Mouse (Mus musculus) CH12.LX (cell line): ENCODE results near the gene Cfap77. TPM values are rescaled to one million over a fixed set of nuclear protein-coding genes. Genes with fewer than 3 reads are reported as not detected.

Experiments used
- DNase-seq: peaks from one replicate; pipeline ENCODE4 v3.0.0-alpha.2; 2013; ENCODE audit errors: extremely low read depth
- H3K27ac ChIP-seq: 2 replicates; pipeline ENCODE4 v1.5.1; 2012; ENCODE audit warnings: low read depth, mild to moderate bottlenecking, control low read depth, moderate library complexity; ENCODE audit not compliant: insufficient read depth
- H3K27me3 ChIP-seq: replicated peaks from 2 replicates; pipeline ENCODE3; 2012; ENCODE audit warnings: inconsistent platforms
- H3K36me3 ChIP-seq, 2 experiments: replicated peaks in 1 of 2; 2 replicates each; pipeline versions ENCODE3 to v1.6.1; 2012; ENCODE audit warnings: inconsistent platforms in 1 of 2, low read length in 1 of 2, mild to moderate bottlenecking in 1 of 2, mixed read lengths in 1 of 2, moderate library complexity in 1 of 2; ENCODE audit not compliant: control insufficient read depth in 1 of 2, insufficient read depth in 1 of 2
- H3K4me1 ChIP-seq, 2 experiments: 2 replicates each; pipeline ENCODE4 v1.6.1; 2012; ENCODE audit warnings: inconsistent platforms in 1 of 2, moderate library complexity in 1 of 2; ENCODE audit not compliant: insufficient read depth in 2 of 2, control insufficient read depth in 1 of 2
- H3K4me2 ChIP-seq: 2 replicates; pipeline ENCODE4 v1.6.1; 2012; ENCODE audit warnings: low read depth, mild to moderate bottlenecking, control low read depth; ENCODE audit not compliant: poor library complexity, insufficient read depth, severe bottlenecking
- H3K4me3 ChIP-seq, 3 experiments: fragments of 150-350 bp in 1 of 3; sonication (generic) in 1 of 3; replicated peaks in 1 of 3; 2 replicates each; pipeline versions ENCODE3 to v1.5.1; 2011 to 2012; ENCODE audit warnings: low read depth in 2 of 3, low read length in 2 of 3, mild to moderate bottlenecking in 2 of 3, moderate library complexity in 2 of 3, control low read depth in 1 of 3, improper control_type of control experiment in 1 of 3, inconsistent platforms in 1 of 3, mixed read lengths in 1 of 3; ENCODE audit not compliant: poor library complexity in 1 of 3
- H3K79me2 ChIP-seq: replicated peaks from 2 replicates; pipeline ENCODE4 v1.6.1; 2012; ENCODE audit warnings: mild to moderate bottlenecking, moderate library complexity; ENCODE audit not compliant: control insufficient read depth, poor library complexity, insufficient read depth, severe bottlenecking; ENCODE audit errors: extremely low read depth
- H3K9ac ChIP-seq: 2 replicates; pipeline ENCODE4 v1.6.1; 2012; ENCODE audit warnings: low read depth, mild to moderate bottlenecking, control low read depth, moderate library complexity; ENCODE audit not compliant: insufficient read depth
- H3K9me3 ChIP-seq: replicated peaks from 2 replicates; pipeline ENCODE3; 2012; ENCODE audit warnings: low read length, inconsistent platforms, mixed read lengths
- CTCF ChIP-seq, 2 experiments: IDR thresholded peaks in 1 of 2; conservative IDR thresholded peaks in 1 of 2; 2 replicates each; pipeline ENCODE4 v1.5.1; 2011 to 2012; ENCODE audit warnings: low read depth in 2 of 2, low read length in 2 of 2, improper control_type of control experiment in 1 of 2, inconsistent platforms in 1 of 2, mild to moderate bottlenecking in 1 of 2, moderate library complexity in 1 of 2
- KAT2A ChIP-seq: IDR thresholded peaks from 2 replicates; pipeline ENCODE4 v1.6.1; 2012; ENCODE audit warnings: low read length, improper control_type of control experiment, inconsistent platforms; ENCODE audit not compliant: insufficient replicate concordance
- MEF2A ChIP-seq: IDR thresholded peaks from 2 replicates; pipeline ENCODE4 v1.6.1; 2014; ENCODE audit warnings: low read depth, mild to moderate bottlenecking, inconsistent platforms, low read length, improper control_type of control experiment, borderline replicate concordance
- MYC ChIP-seq: IDR thresholded peaks from 2 replicates; pipeline ENCODE4 v1.6.1; 2011; ENCODE audit warnings: low read depth, mild to moderate bottlenecking, improper control_type of control experiment, low read length
- NELFE ChIP-seq: IDR thresholded peaks from 2 replicates; pipeline ENCODE4 v1.6.1; 2011; ENCODE audit warnings: low read depth, low read length, improper control_type of control experiment
- PAX5 ChIP-seq: IDR thresholded peaks from 2 replicates; pipeline ENCODE4 v1.6.1; 2012; ENCODE audit warnings: low read length, inconsistent platforms, mixed read lengths
- RAD21 ChIP-seq: IDR thresholded peaks from 2 replicates; pipeline ENCODE4 v1.6.1; 2011; ENCODE audit warnings: low read depth, mild to moderate bottlenecking, low read length, improper control_type of control experiment, moderate library complexity
- SIN3A ChIP-seq: IDR thresholded peaks from 2 replicates; pipeline ENCODE4 v1.6.1; 2012; ENCODE audit warnings: low read length, improper control_type of control experiment, inconsistent platforms
- SMC3 ChIP-seq: IDR thresholded peaks from 2 replicates; pipeline ENCODE4 v1.6.1; 2011; ENCODE audit warnings: low read depth, low read length, improper control_type of control experiment
- UBTF ChIP-seq: IDR thresholded peaks from 2 replicates; pipeline ENCODE4 v1.6.1; 2012; ENCODE audit warnings: low read depth, mild to moderate bottlenecking, inconsistent platforms, low read length, improper control_type of control experiment, moderate library complexity
- ZKSCAN1 ChIP-seq: IDR thresholded peaks from 2 replicates; pipeline ENCODE4 v1.6.1; 2012; ENCODE audit warnings: low read depth, inconsistent platforms, low read length, improper control_type of control experiment, borderline replicate concordance
- dilution Hi-C: fragments of 300-500 bp; cut with MboI; formaldehyde crosslinking; loops from 2 replicates; pipeline ENCODE4 v1.14.3; 2020; ENCODE audit warnings: low sequenced_read_pairs; ENCODE audit not compliant: extremely low pct_unique_long_range_greater_than_20kb, extremely low pct_ligation_motif_present
- in situ Hi-C: fragments of 300-500 bp; cut with MboI; formaldehyde crosslinking; loops from 3 replicates; pipeline ENCODE4 v1.14.3; 2019; ENCODE audit warnings: low sequenced_read_pairs, low pct_ligation_motif_present, low pct_unique_long_range_greater_than_20kb, mixed read lengths
- polyA plus RNA-seq: library from polyadenylated mRNA; unstranded; fragments of >175 nt; gene quantifications from 2 replicates; pipeline ENCODE4 v1.2.1, GENCODE M21; 2012; ENCODE audit warnings: low read depth; ENCODE audit not compliant: insufficient read length
- total RNA-seq, 2 experiments: library from RNA; depleted of rRNA; stranded (reverse); fragments of 300-350 nt in 1 of 2; fragments of >200 nt in 1 of 2; gene quantifications; 2 replicates each; pipeline ENCODE4 v1.2.3; 2012 to 2014

Gene Cfap77
- total and polyA plus RNA-seq, 3 experiments, result 0.25 to 0.47 (median 0.35) TPM

GRCm38 (mm10) chr2:29042124-29042523, 12.7 kb downstream of the Cfap77 start:
- Histone ChIP-seq H3K27me3 (peaks cover 27% of the 10 kb centered on the region), H3K36me3 (no peaks in the 10 kb centered on the region), H3K9ac (no peak overlapping the region), H3K4me3 (no peak overlapping the region), H3K9me3 (no peaks in the 10 kb centered on the region), H3K4me1 (peaks cover 0 to 3% of the 10 kb centered on the region in 2 experiments; a peak in 1 of 4 replicates), H3K79me2 (no peaks in the 10 kb centered on the region), H3K27ac (no peak overlapping the region), H3K4me2 (no peak overlapping the region)
- TF ChIP-seq RAD21, result peak; percentile 0; the same call in 1 of the 2 replicates
- TF ChIP-seq CTCF (conservative IDR thresholded peaks at IDR 0.05 in 1 of 2, IDR thresholded peaks at IDR 0.05 in 1 of 2; ENCODE audit: low read depth in 2 of 2, low read length in 2 of 2), result peak in 1 of 2 experiments; percentile 42; a peak in 2 of 4 replicates
- no peak for TF ChIP-seq UBTF
- peak; percentile 21; the same call in 1 of the 2 replicates for TF ChIP-seq SMC3
- no peak for TF ChIP-seq KAT2A
- no peak for DNase-seq
- dilution Hi-C loops (no loop called here), in situ Hi-C loops (loop anchor here (5.0 kb wide), 1 partner anchor 35 kb away; no protein-coding TSS in a partner anchor)

- in situ Hi-C loops, result loop anchor here (5.0 kb wide), 1 partner anchor 34 kb away; no protein-coding TSS in a partner anchor
- peaks cover 29% of the 10 kb centered on the region for H3K27me3 ChIP-seq
- no peak overlapping the region for H3K4me3 ChIP-seq
- H3K27ac ChIP-seq, result no peak overlapping the region
- no peaks in the 10 kb centered on the region for H3K36me3 ChIP-seq
- H3K4me1 ChIP-seq, result peaks cover 0 to 3% of the 10 kb centered on the region in 2 experiments; a peak in 1 of 4 replicates
- no peaks in the 10 kb centered on the region for H3K79me2 ChIP-seq
- H3K9ac ChIP-seq, result no peak overlapping the region
- H3K9me3 ChIP-seq, result no peaks in the 10 kb centered on the region
- dilution Hi-C loops, result no loop called here
- no peak for TF ChIP-seq MEF2A
- DNase-seq, result no peak
- no peak overlapping the region for H3K4me2 ChIP-seq
Observed at GRCm38 (mm10) chr2:29041477-29041768, 13.4 kb downstream of the Cfap77 start.

GRCm38 (mm10) chr2:29040594-29041476, 14.0 kb downstream of the Cfap77 start:
- H3K9me3 ChIP-seq, result no peaks in the 10 kb centered on the region
- no peak overlapping the region for H3K9ac ChIP-seq
- in situ Hi-C loops (loop anchor here (5.0 kb wide), 1 partner anchor 34 kb away; no protein-coding TSS in a partner anchor), dilution Hi-C loops (no loop called here)
- H3K27ac ChIP-seq, result no peak overlapping the region
- H3K27me3 ChIP-seq, result peaks cover 31% of the 10 kb centered on the region
- no peak for DNase-seq
- TF ChIP-seq ZKSCAN1 (no peak), NELFE (no peak), PAX5 (no peak), MYC (no peak), RAD21 (no peak), SIN3A (no peak)
- H3K4me1 ChIP-seq, result peaks cover 0 to 3% of the 10 kb centered on the region in 2 experiments; a peak in 1 of 4 replicates
- no peak overlapping the region for H3K4me3 ChIP-seq
- H3K4me2 ChIP-seq, result no peak overlapping the region
- no peaks in the 10 kb centered on the region for H3K36me3 ChIP-seq
- no peaks in the 10 kb centered on the region for H3K79me2 ChIP-seq
